Mouse (Mus musculus): ENCODE results near the gene Nudt19. TPM values are rescaled to one million over a fixed set of nuclear protein-coding genes. Genes with fewer than 3 reads are reported as not detected.

The Nudt19 gene
- 62.5 and 109 TPM in 2 replicates for total RNA-seq (2014; rRNA removed)
- polyA plus RNA-seq (2015; fragmentation: Nextera tagmentation; extraction: Ambion mirVana), result 148 and 172 TPM in 2 replicates

- Histone ChIP-seq H3K9ac (peak within 1 kb of the TSS; percentile 83), H3K27me3 (ENCODE audit: insufficient read depth, low read length) (no peaks in the 10 kb centered on the region), H3K36me3 (ENCODE audit: insufficient read depth) (no peaks in the 10 kb centered on the region; the same call in 1 of the 2 replicates), H3K9me3 (ENCODE audit: low read length) (no peaks in the 10 kb centered on the region), H3K4me2 (ENCODE audit: low read depth) (peak within 1 kb of the TSS; percentile 95), H3K4me1 (ENCODE audit: insufficient read depth) (peaks cover 5% of the 10 kb centered on the region; the same call in 1 of the 2 replicates), H3K27ac (ENCODE audit: low read depth, low read length) (peak within 1 kb of the TSS; percentile 89), H3K4me3 (ENCODE audit: low read depth, low read length) (peak within 1 kb of the TSS; percentile 59)
- WGBS, result 56% methylated on average over 4 of the region's 4 CpGs
- no peak for ATAC-seq
- no peak for DNase-seq
- TF ChIP-seq CTCF (IDR thresholded peaks at IDR 0.05; ENCODE audit: low read depth), result no peak
These were observed at the start of gene Nudt19 for GRCm38 (mm10) chr7:35556205-35556603. Gene Nudt19, minus strand, starts transcription at chr7:35556304.

- no peak for ATAC-seq
- WGBS, result 94% methylated on average over 5 of the region's 5 CpGs
These were observed 46.7 kb upstream of the Nudt19 start for GRCm38 (mm10) chr7:35602766-35603165.

GRCm38 (mm10) chr7:35601106-35601505 is 45.0 kb upstream of the Nudt19 start:
- no peaks in the 10 kb centered on the region for H3K27me3 ChIP-seq (ENCODE audit: insufficient read depth, low read length)
- ATAC-seq (no peak), DNase-seq (no peak)
- no peak overlapping the region for H3K27ac ChIP-seq (ENCODE audit: low read depth, low read length)
- H3K4me1 ChIP-seq (ENCODE audit: insufficient read depth), result no peaks in the 10 kb centered on the region
- peaks cover 32% of the 10 kb centered on the region for H3K36me3 ChIP-seq (ENCODE audit: insufficient read depth)
- WGBS, result 94% methylated on average over 6 of the region's 6 CpGs
- no peak overlapping the region for H3K9ac ChIP-seq
- TF ChIP-seq CTCF (IDR thresholded peaks at IDR 0.05; ENCODE audit: low read depth), result no peak
- no peak overlapping the region for H3K4me2 ChIP-seq (ENCODE audit: low read depth)
- no peak overlapping the region for H3K4me3 ChIP-seq (ENCODE audit: low read depth, low read length)
- no peaks in the 10 kb centered on the region for H3K9me3 ChIP-seq (ENCODE audit: low read length)

More at GRCm38 (mm10) chr7:35602766-35603165, 46.7 kb upstream of the Nudt19 start:
- Histone ChIP-seq H3K9ac (no peak overlapping the region), H3K27ac (ENCODE audit: low read depth, low read length) (no peak overlapping the region), H3K4me1 (ENCODE audit: insufficient read depth) (no peaks in the 10 kb centered on the region), H3K27me3 (ENCODE audit: insufficient read depth, low read length) (no peaks in the 10 kb centered on the region), H3K4me3 (ENCODE audit: low read depth, low read length) (no peak overlapping the region), H3K9me3 (ENCODE audit: low read length) (no peaks in the 10 kb centered on the region), H3K36me3 (ENCODE audit: insufficient read depth) (peaks cover 28% of the 10 kb centered on the region), H3K4me2 (ENCODE audit: low read depth) (no peak overlapping the region)
- no peak for DNase-seq
- TF ChIP-seq CTCF (IDR thresholded peaks at IDR 0.05; ENCODE audit: low read depth), result no peak

GRCm38 (mm10) chr7:35600031-35600430 is 43.9 kb upstream of the Nudt19 start:
- Histone ChIP-seq H3K4me1 (ENCODE audit: insufficient read depth) (no peaks in the 10 kb centered on the region), H3K27ac (ENCODE audit: low read depth, low read length) (no peak overlapping the region), H3K9ac (no peak overlapping the region), H3K4me2 (ENCODE audit: low read depth) (no peak overlapping the region), H3K9me3 (ENCODE audit: low read length) (no peaks in the 10 kb centered on the region), H3K36me3 (ENCODE audit: insufficient read depth) (peaks cover 41% of the 10 kb centered on the region), H3K4me3 (ENCODE audit: low read depth, low read length) (no peak overlapping the region), H3K27me3 (ENCODE audit: insufficient read depth, low read length) (no peaks in the 10 kb centered on the region)
- DNase-seq (no peak), ATAC-seq (no peak)
- no peak for TF ChIP-seq CTCF (IDR thresholded peaks at IDR 0.05; ENCODE audit: low read depth)
- 93% methylated on average over 10 of the region's 10 CpGs for WGBS

GRCm38 (mm10) chr7:35599492-35599891 is 43.4 kb upstream of the Nudt19 start:
- Histone ChIP-seq H3K36me3 (ENCODE audit: insufficient read depth) (peaks cover 41% of the 10 kb centered on the region), H3K9me3 (ENCODE audit: low read length) (no peaks in the 10 kb centered on the region), H3K4me1 (ENCODE audit: insufficient read depth) (no peaks in the 10 kb centered on the region), H3K27me3 (ENCODE audit: insufficient read depth, low read length) (no peaks in the 10 kb centered on the region), H3K27ac (ENCODE audit: low read depth, low read length) (no peak overlapping the region), H3K9ac (no peak overlapping the region), H3K4me2 (ENCODE audit: low read depth) (no peak overlapping the region), H3K4me3 (ENCODE audit: low read depth, low read length) (no peak overlapping the region)
- DNase-seq, result no peak
- no peak for TF ChIP-seq CTCF (IDR thresholded peaks at IDR 0.05; ENCODE audit: low read depth)
- ATAC-seq, result no peak
- 98% methylated on average over 9 of the region's 9 CpGs for WGBS

GRCm38 (mm10) chr7:35594311-35594710 is 38.2 kb upstream of the Nudt19 start:
- Histone ChIP-seq H3K4me2 (ENCODE audit: low read depth) (no peak overlapping the region), H3K27me3 (ENCODE audit: insufficient read depth, low read length) (no peaks in the 10 kb centered on the region), H3K4me1 (ENCODE audit: insufficient read depth) (no peaks in the 10 kb centered on the region), H3K27ac (ENCODE audit: low read depth, low read length) (no peak overlapping the region), H3K36me3 (ENCODE audit: insufficient read depth) (peaks cover 37% of the 10 kb centered on the region), H3K9me3 (ENCODE audit: low read length) (no peaks in the 10 kb centered on the region), H3K4me3 (ENCODE audit: low read depth, low read length) (no peak overlapping the region), H3K9ac (no peak overlapping the region)
- no peak for ATAC-seq
- TF ChIP-seq CTCF (IDR thresholded peaks at IDR 0.05; ENCODE audit: low read depth), result no peak
- no peak for DNase-seq
- 89% methylated on average over 5 of the region's 5 CpGs for WGBS

- peak; percentile 68 for DNase-seq
- H3K27ac ChIP-seq (ENCODE audit: low read depth, low read length), result peak overlapping the region; percentile 71
These were observed 34.7 kb upstream of the Nudt19 start for GRCm38 (mm10) chr7:35590731-35591191.

More at GRCm38 (mm10) chr7:35590731-35591191, 34.7 kb upstream of the Nudt19 start:
- no peak overlapping the region for H3K4me3 ChIP-seq (ENCODE audit: low read depth, low read length)
- peaks cover 24% of the 10 kb centered on the region for H3K36me3 ChIP-seq (ENCODE audit: insufficient read depth)
- ATAC-seq, result peak; percentile 15; the same call in 1 of the 2 replicates
- no peaks in the 10 kb centered on the region for H3K9me3 ChIP-seq (ENCODE audit: low read length)
- WGBS, result 60% methylated on average over 10 of the region's 10 CpGs
- no peaks in the 10 kb centered on the region for H3K27me3 ChIP-seq (ENCODE audit: insufficient read depth, low read length)
- no peak for TF ChIP-seq CTCF (IDR thresholded peaks at IDR 0.05; ENCODE audit: low read depth)
- peaks cover 11% of the 10 kb centered on the region; the same call in 1 of the 2 replicates for H3K4me1 ChIP-seq (ENCODE audit: insufficient read depth)
- no peak overlapping the region for H3K4me2 ChIP-seq (ENCODE audit: low read depth)
- H3K9ac ChIP-seq, result no peak overlapping the region
